Mouse (Mus musculus): ENCODE measurements at regions not wholly inside any gene's neighbourhood (a gene's known extent, or its start where the extent isn't known, plus 50 kb on each side); places are given as distances from the start of the nearest gene placed in this dataset.

DNA sequence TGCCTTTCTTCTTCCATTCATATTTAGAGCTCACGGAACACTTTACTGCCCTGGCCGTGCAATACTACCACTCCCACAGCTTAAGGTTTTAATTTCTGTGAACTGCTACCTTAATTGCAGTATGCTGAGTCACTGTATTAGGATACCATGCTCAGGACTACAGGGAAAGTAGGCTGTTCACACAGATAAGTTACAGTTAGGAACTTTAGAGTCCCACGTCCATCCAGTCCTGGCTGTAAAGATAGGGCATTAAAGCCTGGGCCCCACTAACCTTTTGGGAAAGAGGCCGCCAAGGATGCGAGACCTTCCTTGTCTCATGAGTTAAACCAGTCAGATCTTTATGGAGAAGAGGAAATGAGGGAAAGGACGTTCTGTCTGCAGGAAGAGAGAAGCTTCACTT lies 574.6 kb downstream of the Stpg2 start:
- DNase-seq (ENCODE audit: low read depth, low spot score) = no peak

DNA sequence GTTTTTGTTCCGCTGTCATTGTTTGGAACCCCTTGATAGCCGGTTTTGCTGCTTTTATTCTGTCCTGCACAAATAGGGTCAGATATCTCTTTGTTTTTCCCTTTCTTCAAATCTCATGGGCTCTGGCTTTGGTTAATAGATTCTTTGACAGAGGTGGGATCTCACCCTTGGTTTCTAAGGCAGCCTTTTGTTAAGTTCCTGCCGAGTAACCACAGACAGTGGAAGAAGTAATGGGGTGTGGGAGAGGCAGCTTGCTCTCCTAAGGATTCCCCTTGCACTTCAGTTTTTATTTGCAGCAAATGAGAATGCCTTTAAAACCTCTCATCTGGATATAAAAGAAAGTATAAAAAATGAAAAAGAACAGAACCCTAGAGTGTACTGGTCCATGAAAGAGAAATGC lies 577.9 kb downstream of the Stpg2 start:
- DNase-seq (ENCODE audit: low read depth, low spot score) = no peak

- DNase-seq (ENCODE audit: low read depth, low spot score) = no peak
These were observed 581.0 kb downstream of the Stpg2 start for GRCm38 (mm10) chr3:139786510-139786909.

- DNase-seq (ENCODE audit: low read depth, low spot score) = no peak
These were observed 583.4 kb downstream of the Stpg2 start for GRCm38 (mm10) chr3:139788854-139789253.

DNA sequence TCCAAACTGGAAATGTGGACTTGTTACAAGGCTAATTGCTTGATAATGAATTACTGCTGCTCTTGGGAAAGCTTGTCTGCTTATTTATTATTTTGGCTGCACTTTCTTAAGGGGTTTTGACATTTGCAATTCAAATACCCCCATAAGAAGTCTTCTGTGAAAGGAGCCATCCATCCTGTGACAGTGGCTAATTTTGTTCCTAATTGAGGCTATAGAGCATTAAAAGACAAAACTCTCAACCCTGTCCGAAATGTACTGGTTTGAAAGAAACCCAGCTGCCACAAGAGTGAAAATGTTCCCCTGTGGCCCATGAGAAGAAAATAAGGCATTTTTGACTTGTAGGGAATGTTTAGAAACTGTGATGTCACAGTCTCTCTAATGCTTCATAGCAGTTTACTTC lies 591.2 kb downstream of the Stpg2 start:
- DNase-seq (ENCODE audit: low read depth, low spot score) = no peak

DNA sequence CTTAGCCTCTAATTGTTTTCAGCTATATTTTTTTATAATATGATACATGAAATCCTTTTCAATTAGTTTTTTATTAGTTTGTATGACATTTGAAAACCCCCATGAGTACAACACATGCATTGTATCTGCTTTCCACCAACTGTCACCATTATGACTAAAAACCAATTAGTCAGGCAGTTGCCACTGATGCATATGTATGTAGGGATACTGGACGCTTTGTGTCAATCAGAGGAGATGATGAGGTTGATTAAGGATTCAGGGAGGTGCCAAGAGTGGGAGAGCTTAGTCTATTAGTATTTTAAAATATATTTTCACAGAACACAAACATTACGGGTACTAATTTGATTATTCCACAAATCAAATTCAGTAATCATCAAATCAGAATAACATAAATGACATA lies 593.6 kb downstream of the Stpg2 start:
- DNase-seq (ENCODE audit: low read depth, low spot score) = no peak

DNA sequence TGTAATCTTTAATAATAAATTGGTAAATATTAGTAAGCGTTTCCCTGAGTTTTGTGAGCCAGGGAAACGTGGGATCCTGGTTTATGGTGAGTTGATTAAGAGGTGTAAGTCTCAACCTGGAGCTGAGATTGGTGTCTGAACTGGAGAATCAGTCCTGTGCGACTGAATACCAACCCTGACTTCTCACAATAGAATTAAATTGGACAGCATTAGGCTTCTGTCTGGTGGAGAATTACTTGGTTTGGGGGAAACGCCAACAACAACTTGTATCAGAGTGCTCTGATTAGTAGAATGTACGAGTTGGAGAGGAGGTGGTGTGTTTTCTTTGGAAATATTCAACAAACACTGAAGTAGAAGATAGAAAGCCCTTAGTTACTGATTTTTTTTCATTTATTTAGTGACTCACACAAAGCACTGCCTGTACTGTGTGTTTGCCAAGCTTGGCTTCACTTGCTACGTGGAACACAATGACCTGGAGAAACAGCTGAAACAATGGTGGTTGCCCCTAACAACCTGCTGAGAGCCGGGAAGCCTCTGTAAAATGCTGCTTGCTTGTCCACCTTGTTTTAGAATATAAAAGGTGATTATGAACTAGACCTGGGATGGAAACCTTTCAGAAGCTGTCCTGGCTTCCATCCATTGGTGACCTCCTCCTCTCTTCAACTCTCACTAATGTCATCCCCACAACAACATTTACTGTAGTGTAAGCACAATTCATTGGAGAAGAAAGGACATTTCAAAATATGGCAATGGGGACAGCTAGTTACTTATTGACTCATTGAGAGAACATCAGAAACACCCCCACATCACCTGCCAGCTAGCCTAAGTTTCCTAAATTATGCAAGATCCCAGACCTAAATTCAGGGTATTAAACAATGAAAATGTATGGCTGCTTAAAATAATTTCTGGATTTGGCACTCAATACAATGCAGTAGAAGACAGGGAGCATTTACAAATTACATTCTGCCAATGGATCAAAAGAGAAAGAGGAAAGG lies 597.5 kb downstream of the Stpg2 start:
- no peak for DNase-seq (ENCODE audit: low read depth, low spot score)

- no peak for DNase-seq (ENCODE audit: low read depth, low spot score)
These were observed 622.5 kb downstream of the Stpg2 start for GRCm38 (mm10) chr3:139828014-139828413.

DNA sequence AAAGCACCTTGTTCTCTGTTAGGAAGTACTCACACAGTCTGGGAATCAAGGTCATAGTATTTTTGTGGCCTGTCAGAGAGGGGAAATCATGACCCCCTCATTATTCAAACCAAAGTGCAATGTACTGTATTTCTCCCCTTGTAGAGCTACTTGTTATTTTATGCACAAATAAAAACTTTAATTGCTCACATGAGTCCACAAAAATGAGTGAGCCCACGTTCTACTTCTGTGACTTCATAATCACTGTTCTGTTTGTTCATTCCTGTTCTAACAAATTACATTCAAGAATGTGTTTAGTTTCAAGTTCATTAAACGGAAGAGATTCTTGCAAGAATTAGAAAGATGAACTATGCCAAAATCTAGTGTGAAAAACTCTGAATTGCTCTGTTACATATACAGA lies 623.1 kb downstream of the Stpg2 start:
- no peak for DNase-seq (ENCODE audit: low read depth, low spot score)

GRCm38 (mm10) chr3:139832599-139832998 lies 627.1 kb downstream of the Stpg2 start:
- DNase-seq (ENCODE audit: low read depth, low spot score) = no peak

GRCm38 (mm10) chr3:139842015-139842414 lies 636.5 kb downstream of the Stpg2 start:
- DNase-seq (ENCODE audit: low read depth, low spot score) = no peak

GRCm38 (mm10) chr3:139842988-139843605 lies 637.6 kb downstream of the Stpg2 start:
- DNase-seq (ENCODE audit: low read depth, low spot score) = no peak

DNA sequence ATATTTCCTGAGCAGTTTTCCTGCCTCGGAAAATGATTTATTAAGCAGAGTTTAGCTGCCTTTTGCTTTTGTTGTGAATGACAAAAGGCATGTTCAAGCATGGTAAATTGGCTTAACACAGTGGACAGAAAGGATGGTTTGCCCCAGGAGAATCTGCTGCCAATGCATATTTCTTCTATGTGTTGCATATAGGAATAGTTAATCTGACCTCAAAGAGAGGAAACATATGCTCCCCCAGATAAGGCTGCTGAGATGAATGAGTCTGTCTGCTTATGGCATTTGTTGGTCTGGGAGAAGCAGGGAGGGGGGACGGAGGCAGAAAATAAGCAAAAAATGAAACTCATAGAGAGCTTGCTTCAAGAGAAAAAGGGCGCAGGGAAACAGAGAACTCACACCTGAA lies 638.9 kb downstream of the Stpg2 start:
- no peak for DNase-seq (ENCODE audit: low read depth, low spot score)

DNA sequence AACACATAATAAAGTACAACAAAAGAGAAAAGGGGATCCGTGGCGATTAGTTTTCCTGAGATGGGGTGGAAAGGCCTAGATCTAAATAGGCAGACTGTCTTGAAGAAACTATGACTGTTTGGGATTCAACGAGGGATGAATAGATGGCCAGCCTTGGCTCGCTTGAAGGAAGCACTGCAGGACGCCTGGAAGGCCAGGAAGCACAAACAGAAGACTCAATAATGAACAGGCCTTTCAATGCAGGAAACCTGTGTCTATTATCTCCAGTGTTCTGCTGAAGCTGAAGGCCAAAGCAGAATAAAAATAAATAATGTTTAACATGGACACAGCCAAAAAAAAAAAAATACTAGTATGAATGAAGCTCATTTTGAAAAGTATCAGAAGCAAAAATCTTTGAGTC lies 642.3 kb downstream of the Stpg2 start:
- no peak for DNase-seq (ENCODE audit: low read depth, low spot score)

GRCm38 (mm10) chr3:139859966-139860635 lies 654.6 kb downstream of the Stpg2 start:
- DNase-seq (ENCODE audit: low read depth, low spot score) = peak; percentile 85

DNA sequence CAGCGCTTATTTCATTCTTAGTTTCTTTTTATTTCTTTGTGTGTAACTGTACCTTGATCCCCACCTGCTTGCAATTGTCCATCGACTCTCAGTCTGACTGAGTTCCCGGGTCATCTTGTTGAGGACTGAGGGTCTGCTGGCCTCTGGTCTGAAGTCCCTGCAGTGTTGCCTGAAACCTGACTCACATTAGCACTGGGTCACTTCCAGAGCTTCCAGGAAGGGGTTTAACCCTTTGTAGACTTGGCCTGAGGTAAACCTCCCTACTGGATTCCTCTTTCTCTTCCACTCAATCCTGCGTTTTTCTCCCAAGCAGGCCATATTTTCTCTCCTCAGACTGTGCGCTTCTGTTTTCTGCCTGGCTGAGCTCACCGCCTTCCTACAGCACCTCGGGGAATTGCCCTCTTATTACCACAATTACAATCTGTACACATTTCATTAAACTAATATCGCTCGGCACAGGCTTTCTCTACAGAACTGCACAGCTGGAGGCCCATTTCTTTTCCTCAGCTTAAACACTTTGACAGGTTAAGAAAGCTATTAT lies 655.4 kb downstream of the Stpg2 start:
- peak; percentile 77 for DNase-seq (ENCODE audit: low read depth, low spot score)

DNA sequence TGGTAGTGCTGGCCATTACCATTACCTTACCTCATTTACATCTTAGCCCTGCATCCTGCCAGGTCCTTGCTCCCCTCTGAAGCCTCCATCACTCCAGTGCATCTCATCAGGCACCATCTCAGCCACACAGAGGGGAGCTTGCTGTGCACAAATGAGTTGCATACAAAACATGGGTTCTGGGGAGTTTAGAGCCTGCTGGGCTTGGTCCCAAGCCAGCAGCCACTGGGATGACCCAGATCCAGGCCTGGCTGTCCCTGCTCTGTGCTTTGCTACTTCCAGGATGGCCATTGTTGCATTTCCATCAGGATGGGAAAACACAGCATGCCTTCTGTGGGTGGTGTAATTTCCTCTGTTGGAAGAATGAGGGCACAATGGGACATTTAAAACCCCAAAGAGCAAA lies 660.8 kb downstream of the Stpg2 start:
- no peak for DNase-seq (ENCODE audit: low read depth, low spot score)

GRCm38 (mm10) chr3:139867030-139867429 lies 661.5 kb downstream of the Stpg2 start:
- no peak for DNase-seq (ENCODE audit: low read depth, low spot score)

- no peak for DNase-seq (ENCODE audit: low read depth, low spot score)
These were observed 662.0 kb downstream of the Stpg2 start for GRCm38 (mm10) chr3:139867499-139867898.

DNA sequence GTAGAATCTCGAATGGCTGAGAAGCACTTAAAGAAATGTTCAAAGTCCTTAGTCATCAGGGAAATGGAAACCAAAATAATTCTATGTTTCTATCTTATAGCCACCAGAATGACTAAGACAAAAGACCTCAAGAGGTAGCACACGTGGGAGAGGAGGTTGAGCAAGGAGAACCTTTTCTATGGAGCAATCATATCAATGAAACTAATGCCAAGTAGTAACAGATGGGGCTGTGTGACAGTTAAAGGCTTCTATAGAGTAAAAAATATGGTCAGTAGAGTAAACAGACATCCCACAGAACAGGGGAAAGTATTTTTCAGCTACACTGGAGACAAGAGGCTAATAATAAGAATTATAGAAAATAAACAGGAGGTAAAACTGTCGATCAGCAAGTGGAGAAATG lies 664.3 kb downstream of the Stpg2 start:
- DNase-seq (ENCODE audit: low read depth, low spot score) = no peak

- DNase-seq (ENCODE audit: low read depth, low spot score) = no peak
These were observed 680.7 kb downstream of the Stpg2 start for GRCm38 (mm10) chr3:139885942-139886860.
